Mouse (Mus musculus): Measurements from ENCODE around the gene Pp2d1.

The Pp2d1 gene

GRCm38 (mm10) chr17:53566919-53567345 lies 27.7 kb upstream of the Pp2d1 start:
- in situ Hi-C loops (cut with MboI, MseI) = no loop called here

DNA sequence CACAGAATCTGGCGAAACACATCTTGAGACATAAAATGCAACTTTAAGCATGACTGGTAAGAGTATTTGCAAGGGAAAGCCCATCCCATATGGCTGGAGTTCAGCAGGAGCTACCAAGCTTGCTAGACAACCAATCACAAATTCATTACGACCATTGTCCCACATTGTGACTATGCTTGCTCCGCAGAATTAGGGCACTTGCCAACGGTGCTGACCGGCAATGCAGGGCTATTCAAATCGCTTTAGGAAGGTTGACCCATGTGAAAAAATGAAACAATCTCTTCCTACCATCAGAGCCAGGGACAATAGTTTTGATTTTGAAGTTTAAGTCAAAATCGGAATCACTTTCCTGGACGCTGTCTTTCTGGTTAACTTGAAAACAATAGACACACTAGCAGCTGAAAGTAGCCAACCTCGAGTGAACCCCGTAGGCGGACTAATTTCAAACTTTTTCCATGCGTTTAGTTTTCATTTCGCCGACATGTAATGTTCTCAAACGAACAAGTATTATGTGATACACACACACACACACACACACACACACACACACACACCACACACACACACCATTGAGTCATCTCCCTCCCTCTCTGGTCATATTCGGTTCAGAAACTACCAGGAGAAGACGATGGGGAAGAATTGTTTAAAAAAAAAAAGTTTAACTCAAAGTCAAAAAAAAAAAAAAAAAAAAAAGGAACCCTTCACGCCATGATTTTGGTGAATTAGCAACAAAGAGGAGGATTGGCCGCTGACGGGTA lies 27.1 kb upstream of the Pp2d1 start, which contains the start of gene Kat2b:
Gene Kat2b (plus strand): TSS at position 701 of the 758 bp plus-strand sequence.
- in situ Hi-C loops (cut with MboI, MseI) = no loop called here

DNA sequence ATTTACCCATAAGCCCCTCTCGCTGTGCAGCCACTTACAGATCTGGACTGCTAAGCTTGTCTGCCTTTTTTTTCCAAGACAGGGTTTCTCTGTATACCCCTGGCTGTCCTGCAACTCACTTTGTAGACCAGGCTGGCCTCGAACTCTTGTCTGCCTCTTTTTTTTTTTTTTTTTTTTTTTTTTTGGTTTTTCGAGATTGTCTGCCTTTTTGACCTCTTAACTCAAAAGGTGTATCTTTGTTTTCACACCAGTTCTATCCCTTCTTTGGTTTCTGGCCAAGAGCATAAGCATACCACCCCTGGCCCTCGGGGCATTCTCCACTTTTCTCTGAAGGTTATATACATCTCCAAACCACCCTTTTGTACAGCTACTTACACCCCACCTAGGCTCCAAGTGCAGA lies 25.6 kb upstream of the Pp2d1 start:
- in situ Hi-C loops (cut with MboI, MseI) = loop anchor here (5.0 kb wide), 1 partner anchor 32 kb away; no protein-coding TSS in a partner anchor

- in situ Hi-C loops (cut with MboI, MseI) = loop anchor here (5.0 kb wide), 1 partner anchor 36 kb away; no protein-coding TSS in a partner anchor
These were observed 22.3 kb upstream of the Pp2d1 start for GRCm38 (mm10) chr17:53561458-53562029.

- in situ Hi-C loops (cut with MboI, MseI) = loop anchor here (5.0 kb wide), 1 partner anchor 38 kb away; no protein-coding TSS in a partner anchor
These were observed 20.4 kb upstream of the Pp2d1 start for GRCm38 (mm10) chr17:53559646-53560045.

DNA sequence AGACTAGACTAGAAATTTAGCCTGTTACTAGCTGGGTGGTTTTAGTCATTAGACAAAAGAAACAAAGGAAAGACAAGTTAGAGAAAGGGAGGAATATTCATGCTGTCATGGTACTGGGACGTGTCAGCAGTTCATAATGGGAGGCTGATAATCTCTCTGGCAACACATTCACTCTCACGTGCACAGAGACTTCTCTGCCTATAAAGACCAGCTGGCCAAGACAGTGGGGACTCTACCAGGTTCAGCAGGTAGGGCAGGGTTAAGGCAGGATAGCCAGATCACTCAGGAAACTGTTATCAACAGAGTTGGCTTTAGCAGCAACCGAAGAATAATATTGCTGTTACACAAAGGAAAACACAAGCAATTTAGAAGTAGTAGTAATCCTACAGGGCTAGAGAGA lies 18.2 kb upstream of the Pp2d1 start:
- in situ Hi-C loops (cut with MboI, MseI) = no loop called here

GRCm38 (mm10) chr17:53554813-53555212 lies 15.6 kb upstream of the Pp2d1 start:
- in situ Hi-C loops (cut with MboI, MseI) = no loop called here

GRCm38 (mm10) chr17:53554088-53554487 lies 14.8 kb upstream of the Pp2d1 start:
- in situ Hi-C loops (cut with MboI, MseI) = no loop called here

GRCm38 (mm10) chr17:53551306-53552299 lies 12.4 kb upstream of the Pp2d1 start:
- in situ Hi-C loops (cut with MboI, MseI) = no loop called here

DNA sequence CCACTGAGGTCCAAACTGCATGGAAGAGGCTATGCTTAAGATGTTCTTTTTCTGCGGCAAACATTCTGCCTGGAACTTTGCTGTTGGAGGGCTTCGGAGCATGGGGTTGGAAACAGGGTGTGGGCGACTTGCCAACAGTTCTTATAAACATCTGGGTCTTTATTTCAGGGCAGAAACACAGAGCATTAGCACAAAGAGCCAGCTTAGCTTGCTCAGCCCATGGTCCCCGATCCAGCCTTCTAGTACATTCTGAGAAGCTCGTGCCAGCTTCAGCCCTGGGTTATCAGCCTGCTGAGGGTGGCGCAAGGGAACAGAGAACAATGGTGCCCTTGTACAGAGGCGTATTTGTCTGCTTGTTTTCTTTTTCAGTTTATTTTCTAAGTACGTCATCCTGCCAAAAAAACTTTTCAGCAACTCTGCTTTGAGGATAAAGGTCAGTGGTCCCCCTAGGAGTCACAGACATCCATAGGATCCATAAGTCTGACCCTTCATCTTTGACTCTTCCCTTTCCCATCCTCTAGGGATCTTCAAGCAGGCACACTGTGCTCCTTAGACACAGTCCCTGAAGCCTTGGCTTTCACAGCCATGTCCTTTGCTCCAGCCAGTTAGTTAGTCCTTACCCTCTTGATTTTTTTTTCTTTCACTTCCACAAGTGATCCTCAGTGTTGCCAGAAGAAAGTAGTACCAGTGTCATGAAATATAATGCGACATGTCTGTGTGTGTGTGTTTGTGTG lies 4.5 kb upstream of the Pp2d1 start:
- in situ Hi-C loops (cut with MboI, MseI) = loop anchor here (5.0 to 25.0 kb wide), 4 partner anchors 284 to 794 kb away; no protein-coding TSS in a partner anchor

GRCm38 (mm10) chr17:53542536-53542935 lies 3.3 kb upstream of the Pp2d1 start:
- in situ Hi-C loops (cut with MboI, MseI) = loop anchor here (5.0 to 25.0 kb wide), 4 partner anchors 285 to 795 kb away; no protein-coding TSS in a partner anchor

DNA sequence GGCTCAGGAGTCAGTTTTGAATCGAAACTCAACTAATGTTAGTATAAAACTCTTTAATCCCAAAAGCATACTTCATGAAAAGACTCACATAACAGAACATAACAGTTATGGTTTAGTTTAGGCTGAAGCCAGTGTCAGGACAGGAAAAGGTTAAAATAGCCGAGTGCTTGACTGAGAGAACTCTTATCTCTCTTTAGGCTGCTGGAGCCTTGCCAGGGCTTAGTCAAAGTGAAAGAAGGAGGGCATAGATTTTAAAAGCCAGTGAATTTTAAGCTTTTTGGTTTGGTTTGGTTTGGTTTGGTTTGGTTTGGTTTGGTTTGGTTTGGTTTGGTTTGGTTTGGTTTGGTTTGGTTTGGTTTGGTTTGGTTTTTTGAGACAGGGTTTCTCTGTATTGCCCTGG lies 6.8 kb downstream of the Pp2d1 start:
- in situ Hi-C loops (cut with MboI, MseI) = loop anchor here in 1 of 2 experiments (25.0 kb wide), 1 partner anchor 805 kb away; no protein-coding TSS in a partner anchor

DNA sequence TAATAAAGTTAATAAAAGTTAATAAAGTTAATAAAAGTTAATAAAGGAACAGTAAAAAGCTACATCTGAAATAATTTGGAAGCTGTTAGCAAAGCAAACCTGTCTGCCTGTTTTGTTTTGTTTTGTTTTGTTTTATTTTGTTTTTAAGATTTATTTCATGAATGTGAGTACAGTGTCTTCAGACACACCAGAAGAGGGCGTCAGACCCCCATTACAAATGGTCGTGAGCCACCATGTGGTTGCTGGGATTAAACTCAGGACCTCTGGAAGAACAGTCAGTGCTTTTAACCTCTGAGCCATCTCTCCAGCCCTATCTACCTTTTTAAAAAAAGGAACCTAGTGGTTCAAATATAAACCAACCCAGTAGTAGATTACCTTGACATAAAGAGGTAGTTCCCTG lies 8.1 kb downstream of the Pp2d1 start:
- in situ Hi-C loops (cut with MboI, MseI) = loop anchor here in 1 of 2 experiments (25.0 kb wide), 1 partner anchor 806 kb away; no protein-coding TSS in a partner anchor

GRCm38 (mm10) chr17:53528034-53528433 lies 11.2 kb downstream of the Pp2d1 start:
- in situ Hi-C loops (cut with MboI, MseI) = loop anchor here in 1 of 2 experiments (25.0 kb wide), 1 partner anchor 809 kb away; no protein-coding TSS in a partner anchor

DNA sequence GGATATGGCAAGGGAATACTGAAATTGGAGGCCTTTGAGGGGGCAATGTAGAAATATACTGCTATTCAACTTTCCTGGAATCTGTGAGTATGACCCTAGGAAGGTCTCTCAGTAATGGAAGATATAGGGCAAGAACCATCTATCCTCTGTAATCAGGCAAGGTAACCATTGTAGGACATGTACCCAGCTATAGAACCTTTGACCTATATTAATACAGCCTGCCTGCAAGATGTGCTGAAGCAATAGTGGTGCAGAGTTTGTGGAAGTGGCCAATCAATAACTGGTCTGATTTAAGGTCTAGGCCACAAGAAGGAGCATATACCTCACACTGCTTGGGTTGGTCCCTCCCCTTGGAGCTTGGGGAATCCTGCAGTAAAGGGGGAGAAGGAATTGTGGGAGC lies 18.7 kb downstream of the Pp2d1 start:
- in situ Hi-C loops (cut with MboI, MseI) = no loop called here

DNA sequence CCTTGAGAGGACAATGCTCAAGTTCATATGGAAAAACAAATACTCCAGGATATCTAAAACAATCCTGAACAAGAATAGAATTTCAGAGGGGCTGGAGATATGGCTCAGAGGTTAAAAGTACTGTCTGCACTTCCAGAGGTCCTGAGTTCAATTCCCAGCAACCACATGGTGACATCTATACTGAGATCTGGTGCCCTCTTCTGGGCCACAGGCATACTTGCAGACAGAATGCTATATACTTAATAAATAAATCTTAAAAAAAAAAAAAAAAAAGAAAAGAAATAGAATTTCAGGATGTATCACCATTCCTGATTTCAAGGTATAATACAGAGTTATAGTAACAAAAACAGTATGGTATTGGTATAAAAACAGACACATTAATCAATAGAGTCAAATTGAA lies 19.9 kb downstream of the Pp2d1 start:
- in situ Hi-C loops (cut with MboI, MseI) = loop anchor here (10.0 kb wide), 3 partner anchors 175 to 825 kb away; no protein-coding TSS in a partner anchor

DNA sequence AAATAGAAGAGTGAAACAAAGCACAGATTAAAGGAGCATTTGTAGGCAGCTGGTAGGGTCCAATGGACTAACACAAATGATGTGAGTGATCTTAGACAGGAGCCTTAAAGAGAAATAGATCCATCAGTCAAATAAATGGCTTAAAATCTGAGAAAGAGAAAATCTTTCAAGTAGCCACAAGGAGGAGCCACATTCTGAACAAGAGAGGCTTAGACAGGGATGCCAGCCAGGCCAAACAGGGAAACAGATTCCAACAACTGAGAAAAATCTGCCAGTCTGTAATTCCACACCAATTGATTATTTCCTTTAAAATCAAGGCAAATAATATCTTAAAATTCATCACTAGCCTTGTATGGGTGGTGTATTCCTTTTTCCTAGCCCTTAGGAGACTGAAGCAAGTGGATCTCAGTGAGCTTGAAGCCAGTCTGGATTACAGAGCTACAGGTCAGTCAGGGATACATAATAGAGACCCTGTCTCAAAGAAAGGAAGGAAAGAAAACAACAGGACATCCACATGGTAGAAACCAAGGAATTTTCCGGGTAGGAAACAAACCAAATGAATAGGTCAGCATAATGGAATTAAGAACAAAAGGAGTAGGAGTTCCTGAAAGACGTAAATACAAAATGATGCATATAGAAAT lies 26.8 kb downstream of the Pp2d1 start:
- in situ Hi-C loops (cut with MboI, MseI) = loop anchor here (10.0 kb wide), 3 partner anchors 182 to 832 kb away; no protein-coding TSS in a partner anchor

- in situ Hi-C loops (cut with MboI, MseI) = no loop called here
These were observed 36.3 kb downstream of the Pp2d1 start for GRCm38 (mm10) chr17:53502966-53503365.

GRCm38 (mm10) chr17:53489007-53489378 lies 50.3 kb downstream of the Pp2d1 start:
- in situ Hi-C loops (cut with MboI, MseI) = loop anchor here (10.0 to 25.0 kb wide), 3 partner anchors 196 to 1677 kb away; partner anchors contain the start of gene Sgo1 (in 1 of the 2)
